Mouse (Mus musculus) cortical plate, adult 2 months (tissue): ENCODE data around the gene Tctn3. TPM values are rescaled to one million over a fixed set of nuclear protein-coding genes. Genes with fewer than 3 reads are reported as not detected.
A peak's percentile ranks its signal among the peaks of the same experiment; 100 is the strongest.

Source experiments
- H3K27ac ChIP-seq: fragments of 200-500 bp; 2 replicates; pipeline ENCODE4 v1.5.1; 2012; ENCODE audit warnings: low read length, control low read depth, inconsistent platforms; ENCODE audit not compliant: insufficient read depth
- H3K4me1 ChIP-seq: fragments of 200-500 bp; 2 replicates; pipeline ENCODE4 v1.6.1; 2011; ENCODE audit warnings: low read length; ENCODE audit not compliant: control insufficient read depth, insufficient read depth
- H3K4me3 ChIP-seq: fragments of 200-500 bp; 2 replicates; pipeline ENCODE4 v1.5.1; 2011; ENCODE audit warnings: mild to moderate bottlenecking, low read length, control low read depth; ENCODE audit not compliant: insufficient read depth
- CTCF ChIP-seq: fragments of 200-500 bp; IDR thresholded peaks from 2 replicates; pipeline ENCODE4 v1.5.1; 2011; ENCODE audit warnings: mild to moderate bottlenecking, control low read depth, low read length; ENCODE audit not compliant: insufficient read depth; ENCODE audit errors: extremely low read depth
- POLR2A ChIP-seq: fragments of 200-500 bp; IDR thresholded peaks from 2 replicates; pipeline ENCODE4 v1.6.1; 2011; ENCODE audit warnings: mild to moderate bottlenecking, low read length, control low read depth; ENCODE audit not compliant: insufficient read depth; ENCODE audit errors: extremely low read depth
- polyA plus RNA-seq: library from polyadenylated mRNA; depleted of rRNA; stranded (reverse); fragments of >200 nt; gene quantifications from 2 replicates; pipeline ENCODE4 v1.2.3, GENCODE M21; 2012

The Tctn3 gene
- polyA plus RNA-seq, 1 experiment, result 35.0 TPM

DNA sequence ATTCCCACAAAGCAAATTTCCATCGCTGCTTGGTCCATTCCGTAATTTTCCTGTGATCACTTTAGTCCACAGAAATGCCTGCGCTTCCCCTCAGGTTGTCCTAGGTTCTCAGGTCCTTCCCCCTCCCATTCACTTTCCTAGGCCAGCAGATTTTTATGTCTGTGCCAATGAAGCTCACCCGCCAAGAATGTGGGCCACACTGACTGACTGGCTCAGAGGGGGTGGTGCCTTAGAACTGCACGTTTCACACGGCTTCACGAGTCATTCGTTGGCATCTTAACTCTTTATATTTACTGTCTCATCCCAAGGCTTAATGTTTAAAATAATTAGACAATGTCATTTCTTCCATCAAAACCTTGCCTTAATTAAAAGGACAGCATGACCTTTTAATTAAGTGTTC, 16.2 kb downstream of the Tctn3 start:
- TF ChIP-seq CTCF, result no peak
- no peak for TF ChIP-seq POLR2A
- Histone ChIP-seq H3K4me3 (no peak overlapping the region), H3K27ac (no peak overlapping the region), H3K4me1 (no peaks in the 10 kb centered on the region)

DNA sequence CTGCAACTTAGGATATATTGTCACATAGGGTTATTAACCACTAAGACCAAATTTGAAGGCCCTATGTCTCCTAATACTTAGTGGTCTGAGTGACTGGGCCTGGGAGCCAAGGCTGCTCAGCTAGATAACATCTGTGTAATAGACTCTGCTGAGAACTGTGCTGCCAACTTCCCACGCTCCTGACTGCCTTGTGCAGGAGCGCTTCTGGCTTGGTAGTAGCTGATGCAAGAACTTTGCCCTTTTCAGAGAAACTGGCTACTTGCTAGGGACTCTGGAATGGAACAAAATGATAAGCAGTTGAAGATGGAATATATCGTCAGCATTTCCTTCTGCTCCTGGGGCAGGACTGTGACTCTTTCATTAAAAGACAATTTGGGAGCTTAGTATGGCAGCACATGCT, 16.8 kb downstream of the Tctn3 start:
- Histone ChIP-seq H3K27ac (no peak overlapping the region), H3K4me3 (no peak overlapping the region), H3K4me1 (no peaks in the 10 kb centered on the region)
- TF ChIP-seq POLR2A, result no peak
- TF ChIP-seq CTCF, result no peak

DNA sequence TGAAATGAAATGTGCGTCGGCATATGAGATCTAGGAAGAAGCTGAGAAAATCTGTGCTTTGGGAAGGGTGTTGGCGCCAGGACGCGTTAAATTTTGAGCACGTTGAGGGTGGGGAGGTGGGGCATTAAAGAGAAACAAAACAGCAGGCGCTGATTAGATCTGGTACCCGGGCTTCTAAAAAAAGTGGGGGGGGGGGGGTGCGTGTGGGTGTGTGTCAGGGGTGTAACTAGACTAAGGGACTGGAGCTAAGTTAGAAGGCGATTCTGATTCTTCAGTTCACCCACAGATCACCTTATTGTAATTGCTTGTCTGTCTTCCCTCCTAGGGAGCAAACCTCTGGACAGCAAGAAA, 22.5 kb downstream of the Tctn3 start:
- Histone ChIP-seq H3K4me1 (peaks cover 4% of the 10 kb centered on the region), H3K27ac (no peak overlapping the region), H3K4me3 (peak overlapping the region; percentile 8; the same call in 1 of the 2 replicates)
- TF ChIP-seq POLR2A (no peak), CTCF (no peak)

DNA sequence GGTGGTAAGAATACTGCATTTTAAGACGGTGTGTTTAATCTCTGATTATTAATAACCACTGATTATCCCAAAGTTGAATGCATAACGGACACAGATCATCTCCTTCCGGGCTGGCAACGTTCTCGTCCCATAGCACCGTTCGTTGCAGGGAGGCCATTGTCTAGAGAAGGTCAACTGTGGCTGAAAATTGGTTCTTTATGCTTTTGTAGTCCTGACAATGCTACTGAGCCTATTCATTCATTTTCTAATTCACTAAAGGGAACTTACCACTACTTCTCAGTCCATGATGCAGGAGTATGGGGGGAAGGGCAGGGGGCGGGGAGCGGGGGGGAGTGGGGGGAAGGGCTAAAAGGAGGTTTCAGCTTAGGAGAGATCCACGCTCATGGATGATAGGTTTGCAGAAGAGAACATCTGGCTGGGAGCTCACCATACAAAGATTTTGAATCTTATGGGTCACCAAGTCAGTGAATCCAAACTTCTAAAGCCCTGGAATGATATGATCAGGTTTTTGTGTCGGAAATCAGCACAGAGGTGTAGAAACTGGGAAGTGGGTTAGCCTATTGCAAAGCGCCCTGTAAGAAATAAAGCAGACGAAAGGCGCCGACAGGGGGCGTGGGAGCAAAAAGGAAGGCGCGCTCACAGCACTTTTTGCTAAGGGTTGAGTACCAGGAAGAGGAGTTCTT, 23.0 kb downstream of the Tctn3 start:
- H3K4me1 ChIP-seq, result peaks cover 4% of the 10 kb centered on the region
- H3K4me3 ChIP-seq, result peak overlapping the region; percentile 90
- no peak overlapping the region for H3K27ac ChIP-seq
- TF ChIP-seq POLR2A, result no peak
- peak; percentile 55 for TF ChIP-seq CTCF

DNA sequence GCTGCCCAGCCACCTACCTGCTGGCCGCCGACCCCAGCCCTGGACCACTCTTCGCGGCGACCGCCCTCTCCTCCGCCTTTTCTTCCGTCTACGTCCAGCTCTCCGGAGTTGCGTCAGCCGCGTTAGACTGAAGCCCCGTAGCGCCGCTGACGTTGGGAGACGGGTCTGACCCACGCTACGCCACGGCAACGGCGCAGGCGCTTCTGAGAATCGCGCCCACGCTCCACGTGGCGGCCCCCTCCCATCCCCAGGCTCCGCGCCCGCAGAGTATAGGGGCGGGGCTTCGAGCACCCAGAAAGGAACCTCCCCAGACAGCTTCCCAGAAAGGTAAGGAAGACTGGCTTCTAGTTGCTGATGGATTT, 23.8 kb downstream of the Tctn3 start, which contains the start of gene Aldh18a1:
TSS of gene Aldh18a1 (minus strand) at position 171 of the 362 bp plus-strand sequence.
- H3K4me3 ChIP-seq, result peak within 1 kb of the TSS; percentile 90
- no peak within 1 kb of the TSS for H3K27ac ChIP-seq
- TF ChIP-seq POLR2A, result peak; percentile 51; the same call in 1 of the 2 replicates
- no peak for TF ChIP-seq CTCF

DNA sequence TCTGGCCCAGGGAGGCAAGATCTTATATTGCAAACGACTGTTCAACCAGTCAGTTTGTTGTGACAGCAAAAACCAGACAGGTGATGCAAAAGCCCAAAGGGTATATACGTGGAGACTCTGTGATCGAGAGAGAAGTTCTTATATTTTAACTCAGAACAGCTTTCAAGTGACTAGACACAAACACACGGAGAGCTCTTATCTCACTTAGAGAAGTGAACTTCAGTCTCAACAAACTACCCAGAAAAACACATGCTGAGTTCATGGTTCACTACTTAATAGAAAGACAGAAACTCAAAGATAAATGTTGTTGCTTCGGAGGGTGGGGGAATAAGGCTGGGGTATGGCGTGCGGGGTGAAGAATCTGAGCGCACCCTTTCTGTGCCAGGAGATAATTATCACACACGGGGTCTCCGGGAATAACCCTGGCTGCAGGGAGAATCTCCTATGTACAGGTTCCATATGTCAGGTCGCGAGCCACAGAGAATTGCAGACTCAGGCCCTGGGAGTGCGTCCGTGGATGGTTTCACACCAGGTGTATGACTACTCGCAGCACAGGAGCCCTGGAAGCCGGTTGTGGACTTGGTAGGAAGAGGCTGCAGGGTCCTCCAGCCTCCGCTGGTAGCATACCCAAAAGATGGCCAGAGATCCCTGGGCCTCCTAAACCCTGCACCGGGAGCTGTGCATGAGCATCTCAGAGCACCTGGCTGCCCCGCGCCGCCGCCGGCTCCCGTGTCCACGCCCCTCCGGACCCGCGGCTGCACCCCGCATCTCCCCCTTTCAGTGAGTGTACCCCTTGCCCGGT, 24.3 kb downstream of the Tctn3 start:
- Histone ChIP-seq H3K4me1 (peaks cover 4% of the 10 kb centered on the region), H3K27ac (no peak overlapping the region), H3K4me3 (peak overlapping the region; percentile 90)
- no peak for TF ChIP-seq POLR2A
- no peak for TF ChIP-seq CTCF

More for the DNA sequence above, 23.8 kb downstream of the Tctn3 start, which contains the start of gene Aldh18a1:
- peaks cover 4% of the 10 kb centered on the region for H3K4me1 ChIP-seq

DNA sequence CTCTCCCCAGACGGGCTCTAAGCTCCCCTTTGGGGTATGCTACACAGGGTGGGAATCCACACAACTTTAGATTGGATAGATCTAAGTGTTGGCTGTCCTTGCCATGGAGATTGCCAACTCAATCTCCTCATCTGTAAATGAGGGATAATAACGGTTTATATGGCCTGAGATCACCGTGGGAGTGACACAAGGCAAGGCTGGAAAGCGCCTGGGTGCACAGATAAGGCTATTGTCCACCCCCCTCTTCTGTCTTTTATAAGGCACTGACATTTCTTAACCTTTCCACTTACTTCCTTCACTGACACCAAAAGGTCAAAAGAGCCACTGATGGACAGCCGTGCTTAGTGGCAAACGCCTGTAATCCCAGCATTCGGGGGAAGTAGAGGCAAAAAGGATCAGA, 25.1 kb downstream of the Tctn3 start:
- no peak overlapping the region for H3K27ac ChIP-seq
- H3K4me3 ChIP-seq, result no peak overlapping the region; the same call in 1 of the 2 replicates
- H3K4me1 ChIP-seq, result peaks cover 4% of the 10 kb centered on the region
- TF ChIP-seq CTCF (no peak), POLR2A (no peak)

DNA sequence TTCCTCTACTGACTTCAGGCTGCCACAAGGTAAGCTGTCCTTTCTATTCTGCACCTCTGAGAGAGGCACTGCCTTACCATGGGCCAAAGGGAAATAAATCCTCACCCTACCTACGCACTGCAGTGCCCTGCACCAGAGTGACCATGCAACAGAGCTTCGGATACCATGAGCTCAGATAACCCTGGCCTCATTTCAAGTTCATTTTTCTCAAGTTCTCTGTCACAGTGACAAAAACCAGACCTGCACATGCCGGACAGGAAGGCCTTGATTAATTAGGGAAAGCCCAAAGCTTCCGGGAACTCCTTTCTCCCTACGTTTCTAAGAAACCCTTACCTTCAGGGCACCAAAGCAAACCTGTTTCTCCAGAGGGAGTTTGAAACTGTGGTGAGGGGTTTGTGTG, 30.4 kb downstream of the Tctn3 start:
- no peak for TF ChIP-seq POLR2A
- TF ChIP-seq CTCF, result no peak
- H3K4me3 ChIP-seq, result no peak overlapping the region
- H3K27ac ChIP-seq, result no peak overlapping the region
- no peaks in the 10 kb centered on the region for H3K4me1 ChIP-seq

DNA sequence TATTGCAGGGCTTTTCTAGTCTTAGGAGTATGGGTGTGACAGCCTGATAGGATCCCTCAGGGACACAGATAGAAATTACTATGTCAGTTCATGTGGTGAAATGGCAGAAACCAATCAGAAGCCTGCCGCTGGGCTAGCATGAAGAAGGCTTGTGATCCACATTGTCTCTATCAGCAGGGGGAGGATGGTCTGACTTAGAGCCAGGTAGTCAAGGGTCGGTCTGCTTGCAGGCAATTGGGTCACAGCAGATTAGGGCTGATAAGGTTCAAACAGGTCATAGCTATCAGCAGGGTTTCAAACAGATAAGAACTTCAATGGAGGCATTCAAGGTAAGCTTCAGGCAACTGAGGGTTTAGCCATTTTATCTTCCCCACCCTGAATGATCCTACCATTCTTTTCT, 31.1 kb downstream of the Tctn3 start:
- Histone ChIP-seq H3K4me3 (no peak overlapping the region), H3K4me1 (no peaks in the 10 kb centered on the region), H3K27ac (no peak overlapping the region)
- TF ChIP-seq POLR2A (no peak), CTCF (no peak)

DNA sequence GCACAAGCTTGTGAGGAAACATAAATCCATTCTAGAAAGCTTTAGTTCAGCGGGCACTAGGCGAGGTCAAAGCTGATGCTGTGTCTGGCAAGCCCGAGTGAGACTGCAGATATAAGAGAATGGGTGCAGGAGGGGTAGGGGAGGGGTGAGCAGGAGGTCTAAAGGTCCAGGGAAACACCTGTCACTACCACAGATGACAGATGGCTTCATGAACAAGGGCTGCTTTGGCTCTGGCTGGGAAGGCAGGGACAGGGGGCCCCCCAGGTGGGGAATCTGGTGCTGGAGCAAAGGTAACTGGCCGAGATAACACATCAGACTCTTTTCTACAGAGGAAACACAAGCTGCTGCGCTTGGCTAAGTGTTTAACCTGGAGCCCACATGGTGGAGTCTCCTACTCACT, 36.6 kb downstream of the Tctn3 start:
- H3K4me1 ChIP-seq, result no peaks in the 10 kb centered on the region

More for the DNA sequence above, 36.6 kb downstream of the Tctn3 start:
- TF ChIP-seq POLR2A (no peak), CTCF (no peak)
- Histone ChIP-seq H3K27ac (no peak overlapping the region), H3K4me3 (no peak overlapping the region)
